Mouse (Mus musculus) cortical plate, adult 2 months (tissue): ENCODE data around the gene Pth2r. TPM values are rescaled to one million over a fixed set of nuclear protein-coding genes. Genes with fewer than 3 reads are reported as not detected.
A peak's percentile ranks its signal among the peaks of the same experiment; 100 is the strongest.

Source experiments
- H3K27ac ChIP-seq: fragments of 200-500 bp; 2 replicates; pipeline ENCODE4 v1.5.1; 2012; ENCODE audit warnings: low read length, control low read depth, inconsistent platforms; ENCODE audit not compliant: insufficient read depth
- H3K4me1 ChIP-seq: fragments of 200-500 bp; 2 replicates; pipeline ENCODE4 v1.6.1; 2011; ENCODE audit warnings: low read length; ENCODE audit not compliant: control insufficient read depth, insufficient read depth
- H3K4me3 ChIP-seq: fragments of 200-500 bp; 2 replicates; pipeline ENCODE4 v1.5.1; 2011; ENCODE audit warnings: mild to moderate bottlenecking, low read length, control low read depth; ENCODE audit not compliant: insufficient read depth
- CTCF ChIP-seq: fragments of 200-500 bp; IDR thresholded peaks from 2 replicates; pipeline ENCODE4 v1.5.1; 2011; ENCODE audit warnings: mild to moderate bottlenecking, control low read depth, low read length; ENCODE audit not compliant: insufficient read depth; ENCODE audit errors: extremely low read depth
- POLR2A ChIP-seq: fragments of 200-500 bp; IDR thresholded peaks from 2 replicates; pipeline ENCODE4 v1.6.1; 2011; ENCODE audit warnings: mild to moderate bottlenecking, low read length, control low read depth; ENCODE audit not compliant: insufficient read depth; ENCODE audit errors: extremely low read depth
- polyA plus RNA-seq: library from polyadenylated mRNA; depleted of rRNA; stranded (reverse); fragments of >200 nt; gene quantifications from 2 replicates; pipeline ENCODE4 v1.2.3, GENCODE M21; 2012; rRNA removed

The Pth2r gene
- polyA plus RNA-seq = 1.1 and 1.3 TPM in 2 replicates

GRCm38 (mm10) chr1:65281756-65282155 is at the start of gene Pth2r:
Pth2r (plus strand) TSS chr1:65282056.
- Histone ChIP-seq H3K4me1 (no peaks in the 10 kb centered on the region), H3K27ac (no peak within 1 kb of the TSS), H3K4me3 (no peak within 1 kb of the TSS)
- TF ChIP-seq POLR2A (no peak), CTCF (no peak)

- Histone ChIP-seq H3K4me1 (no peaks in the 10 kb centered on the region), H3K27ac (no peak overlapping the region), H3K4me3 (no peak overlapping the region)
- TF ChIP-seq POLR2A = no peak
Measured at GRCm38 (mm10) chr1:65237712-65238111, 44.1 kb upstream of the Pth2r start.

- no peak overlapping the region for H3K4me3 ChIP-seq
- H3K27ac ChIP-seq = no peak overlapping the region
- H3K4me1 ChIP-seq = no peaks in the 10 kb centered on the region
- TF ChIP-seq CTCF (no peak), POLR2A (no peak)
Measured at GRCm38 (mm10) chr1:65245637-65246036, 36.2 kb upstream of the Pth2r start.

GRCm38 (mm10) chr1:65280461-65280860 is 1.4 kb upstream of the Pth2r start:
- H3K27ac ChIP-seq = no peak overlapping the region
- TF ChIP-seq CTCF = no peak
- no peak for TF ChIP-seq POLR2A
- no peak overlapping the region for H3K4me3 ChIP-seq

GRCm38 (mm10) chr1:65282766-65283165 is 910 bp downstream of the Pth2r start:
- Histone ChIP-seq H3K27ac (no peak overlapping the region), H3K4me3 (no peak overlapping the region), H3K4me1 (no peaks in the 10 kb centered on the region)
- no peak for TF ChIP-seq POLR2A
- peak; percentile 69 for TF ChIP-seq CTCF

More at GRCm38 (mm10) chr1:65280461-65280860, 1.4 kb upstream of the Pth2r start:
- H3K4me1 ChIP-seq = no peaks in the 10 kb centered on the region

GRCm38 (mm10) chr1:65308476-65308875 is 26.6 kb downstream of the Pth2r start:
- no peak for TF ChIP-seq CTCF
- H3K27ac ChIP-seq = no peak overlapping the region
- no peaks in the 10 kb centered on the region for H3K4me1 ChIP-seq
- no peak overlapping the region for H3K4me3 ChIP-seq

GRCm38 (mm10) chr1:65311214-65311933 is 29.5 kb downstream of the Pth2r start:
- Histone ChIP-seq H3K27ac (no peak overlapping the region), H3K4me3 (peak overlapping the region; percentile 23), H3K4me1 (no peaks in the 10 kb centered on the region)
- TF ChIP-seq POLR2A (no peak), CTCF (no peak)

GRCm38 (mm10) chr1:65312118-65312517 is 30.3 kb downstream of the Pth2r start:
- Histone ChIP-seq H3K27ac (no peak overlapping the region), H3K4me1 (no peaks in the 10 kb centered on the region), H3K4me3 (no peak overlapping the region)
- TF ChIP-seq CTCF = no peak
- TF ChIP-seq POLR2A = no peak

GRCm38 (mm10) chr1:65312896-65313295 is 31.0 kb downstream of the Pth2r start:
- H3K4me1 ChIP-seq = no peaks in the 10 kb centered on the region
- TF ChIP-seq POLR2A (no peak), CTCF (no peak)
- no peak overlapping the region for H3K27ac ChIP-seq
- H3K4me3 ChIP-seq = no peak overlapping the region

- no peaks in the 10 kb centered on the region for H3K4me1 ChIP-seq
- TF ChIP-seq POLR2A (no peak), CTCF (no peak)
- no peak overlapping the region for H3K4me3 ChIP-seq
- no peak overlapping the region for H3K27ac ChIP-seq
Measured at GRCm38 (mm10) chr1:65314054-65315021, 32.5 kb downstream of the Pth2r start.
